10 mouse cellular contexts compared by ENCODE assay signal in genomic region chr9:75653981-75654911, GRCm38 (mm10). TPM values are rescaled to one million over a fixed set of nuclear protein-coding genes. Genes with fewer than 3 reads are reported as not detected.
DNase-seq lines count a peak whose midpoint lies in the region; ATAC-seq lines count a peak whose summit lies in the region.
"Had no signal": no experiment of that assay in that cellular context is flagged by ENCODE, and none has a peak within 500 bp of the region (broad histone marks: within the 10 kb centered on the region; RNA-seq: fewer than 3 reads in every experiment).

No protein-coding gene starts in this region.

- H3K9me3 ChIP-seq in hindbrain, embryonic 11.5 days (ENCODE audit: control insufficient read depth, low read length) = no peaks in the 10 kb centered on the region
- no peaks in the 10 kb centered on the region for H3K9me3 ChIP-seq in hindbrain, embryonic 10.5 days
- H3K9me3 ChIP-seq in heart, embryonic 16.5 days (replicated peaks; ENCODE audit: control insufficient read depth, low read length) = no peaks in the 10 kb centered on the region

- H3K4me1 ChIP-seq in hindbrain, embryonic 11.5 days (replicated peaks; ENCODE audit: control insufficient read depth, insufficient read depth, low read length) = no peaks in the 10 kb centered on the region
- no peaks in the 10 kb centered on the region for H3K4me1 ChIP-seq in hindbrain, embryonic 10.5 days (replicated peaks)
- H3K4me1 ChIP-seq in heart, embryonic 16.5 days (ENCODE audit: control insufficient read depth, insufficient read depth, low read length) = peaks cover 3% of the 10 kb centered on the region

- 0 out of 2 replicates have a peak, but pooled peaks cover 5% of the 10 kb centered on the region for H3K36me3 ChIP-seq in hindbrain, embryonic 11.5 days (ENCODE audit: control insufficient read depth, insufficient read depth, low read length)
- peaks cover 57% of the 10 kb centered on the region for H3K36me3 ChIP-seq in hindbrain, embryonic 10.5 days
- no peaks in the 10 kb centered on the region for H3K36me3 ChIP-seq in heart, embryonic 16.5 days (ENCODE audit: control insufficient read depth, insufficient read depth)

- no peak overlapping the region for H3K27ac ChIP-seq in hindbrain, embryonic 11.5 days (ENCODE audit: low read depth, low read length)
- H3K27ac ChIP-seq in hindbrain, embryonic 10.5 days = no peak overlapping the region
- H3K27ac ChIP-seq in heart, embryonic 16.5 days (ENCODE audit: low read length) = peak overlapping the region; percentile 11; the same call in 1 of the 2 replicates

- no peak overlapping the region for H3K4me3 ChIP-seq in hindbrain, embryonic 11.5 days (ENCODE audit: low read depth, low read length)
- H3K4me3 ChIP-seq in hindbrain, embryonic 10.5 days = no peak overlapping the region
- no peak overlapping the region for H3K4me3 ChIP-seq in heart, embryonic 16.5 days (ENCODE audit: low read length)

- WGBS in hindbrain, embryonic 11.5 days = 74% methylated on average over 12 of the region's 12 CpGs
- WGBS in hindbrain, embryonic 10.5 days = 73% methylated on average over 12 of the region's 12 CpGs
- 21% methylated on average over 12 of the region's 12 CpGs for WGBS in heart, embryonic 16.5 days

- no peak for DNase-seq in hindbrain, embryonic 11.5 days (ENCODE audit: low spot score)
- DNase-seq in hindbrain, embryonic 10.5 days (ENCODE audit: low spot score) = no peak
- DNase-seq in right cerebral cortex, postnatal 25 days = peak; percentile 30
- DNase-seq in right cerebral cortex, postnatal 14 days = no peak
- peak; percentile 86 for DNase-seq in skeletal muscle tissue, adult 2 months (ENCODE audit: low read depth, low spot score)
- DNase-seq in frontal cortex, postnatal 10 days (ENCODE audit: low spot score in 2 of 2) = no peak
- no peak for DNase-seq in right cerebral cortex, postnatal 10 days (ENCODE audit: low spot score in 2 of 2)
- DNase-seq: thymus, adult 18-20 months had no signal

- H3K4me2 ChIP-seq in hindbrain, embryonic 11.5 days (replicated peaks; ENCODE audit: low read depth, low read length) = no peak overlapping the region
- H3K4me2 ChIP-seq in heart, embryonic 16.5 days (ENCODE audit: low read depth, low read length) = 0 out of 2 replicates have a peak overlapping the region, but pooled peaks have one; percentile 10

- H3K9ac ChIP-seq in hindbrain, embryonic 11.5 days (ENCODE audit: low read depth, low read length) = no peak overlapping the region
- no peak overlapping the region for H3K9ac ChIP-seq in heart, embryonic 16.5 days (ENCODE audit: low read length)

- no peaks in the 10 kb centered on the region for H3K27me3 ChIP-seq in hindbrain, embryonic 11.5 days (ENCODE audit: control insufficient read depth, insufficient read depth, low read length)
- H3K27me3 ChIP-seq in hindbrain, embryonic 10.5 days (ENCODE audit: insufficient read depth, poor library complexity, severe bottlenecking) = no peaks in the 10 kb centered on the region
- H3K27me3 ChIP-seq in heart, embryonic 16.5 days (ENCODE audit: control insufficient read depth, insufficient read depth, low read length) = no peaks in the 10 kb centered on the region; the same call in 1 of the 2 replicates

- ATAC-seq in hindbrain, embryonic 11.5 days (ENCODE audit: low FRiP score) = peak; percentile 14; the same call in 1 of the 2 replicates
- ATAC-seq in heart, embryonic 16.5 days (replicated peaks; ENCODE audit: extremely low read depth, insufficient read depth, low FRiP score) = 0 out of 2 replicates have a peak, but pooled peaks have one; percentile 32
- ATAC-seq: CD4-positive, CD25-positive, alpha-beta regulatory T cell, adult 4 months had no signal

RNA-seq across cellular contexts. Expression of gene Lysmd2, which starts 28.7 kb away (rescaled TPM):
- polyA plus RNA-seq in hindbrain, embryonic 11.5 days (2014; fragmentation: Nextera tagmentation; extraction: Ambion mirVana) = 15.0 and 15.6 TPM in 2 replicates
- polyA plus RNA-seq in hindbrain, embryonic 10.5 days (2016; fragmentation: Nextera tagmentation; extraction: Ambion mirVana) = 10.3 and 13.2 TPM in 2 replicates
- polyA plus RNA-seq in heart, embryonic 16.5 days (2015; fragmentation: Nextera tagmentation; extraction: Ambion mirVana) = 18.7 and 20.8 TPM in 2 replicates

RNA-seq across cellular contexts. Expression of gene Scg3, which starts 29.6 kb away (rescaled TPM):
- polyA plus RNA-seq in hindbrain, embryonic 11.5 days (2014; fragmentation: Nextera tagmentation; extraction: Ambion mirVana) = 75.8 and 76.0 TPM in 2 replicates
- 26.2 and 56.0 TPM in 2 replicates for polyA plus RNA-seq in hindbrain, embryonic 10.5 days (2016; fragmentation: Nextera tagmentation; extraction: Ambion mirVana)
- polyA plus RNA-seq in heart, embryonic 16.5 days (2015; fragmentation: Nextera tagmentation; extraction: Ambion mirVana) = 0.07 and 0.41 TPM in 2 replicates
- polyA plus RNA-seq: CD4-positive, CD25-positive, alpha-beta regulatory T cell, adult 4 months had no signal

RNA-seq across cellular contexts. Expression of gene Tmod2, which starts 43.1 kb away (rescaled TPM):
- polyA plus RNA-seq in hindbrain, embryonic 11.5 days (2014; fragmentation: Nextera tagmentation; extraction: Ambion mirVana) = 67.7 and 75.7 TPM in 2 replicates
- polyA plus RNA-seq in hindbrain, embryonic 10.5 days (2016; fragmentation: Nextera tagmentation; extraction: Ambion mirVana) = 36.5 and 48.4 TPM in 2 replicates
- 5.8 TPM in 2 replicates for polyA plus RNA-seq in heart, embryonic 16.5 days (2015; fragmentation: Nextera tagmentation; extraction: Ambion mirVana)

Comparison
In these comparisons a context has a peak if more than half of its experiments do, and no peak if none do; other contexts are left out.
1. DNase-seq: peak in right cerebral cortex, postnatal 25 days (single experiment) and skeletal muscle tissue, adult 2 months (single experiment); none in hindbrain, embryonic 11.5 days (single experiment), hindbrain, embryonic 10.5 days (single experiment), right cerebral cortex, postnatal 14 days (single experiment), frontal cortex, postnatal 10 days (0 of 2) and right cerebral cortex, postnatal 10 days (0 of 2).
2. RNA of gene Scg3, which starts 29.6 kb away (polyA plus RNA-seq): 75.8 to 76.0 TPM in hindbrain, embryonic 11.5 days and 26.2 to 56.0 TPM in hindbrain, embryonic 10.5 days; 0.07 to 0.41 TPM in heart, embryonic 16.5 days; every median in the first group is over 10 times any median in the second.